Mouse (Mus musculus) yolk sac, embryonic 10.5 days (tissue): Measurements from ENCODE around the gene Aox3.

Source experiments
- DNase-seq: peaks from one replicate; pipeline ENCODE4 v3.0.0-alpha.2; 2017; ENCODE audit warnings: low spot score

The Aox3 gene

DNA sequence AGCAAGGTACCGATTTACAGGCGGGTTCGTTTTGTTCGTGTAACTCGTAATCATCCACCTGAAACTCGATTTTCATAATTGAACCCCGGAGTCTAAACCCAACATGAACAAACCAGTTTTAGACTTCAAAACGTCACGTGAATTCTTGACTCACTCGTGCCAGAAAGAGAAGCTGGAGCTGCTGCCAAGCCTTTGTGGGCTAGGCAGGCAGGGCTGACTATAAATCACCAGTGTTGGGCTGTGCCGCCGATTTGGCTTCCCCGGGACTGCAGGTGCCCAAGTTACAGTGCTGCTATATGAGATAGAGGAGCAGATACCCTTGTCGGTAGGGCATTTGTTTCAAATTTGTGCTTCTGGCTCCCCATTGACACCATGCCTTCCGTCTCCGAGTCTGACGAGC lies 97.3 kb downstream of the Aox3 start, which contains the start of gene Aox4:
TSS of gene Aox4 (plus strand) at position 195 of the 400 bp plus-strand sequence.
- DNase-seq: no peak

DNA sequence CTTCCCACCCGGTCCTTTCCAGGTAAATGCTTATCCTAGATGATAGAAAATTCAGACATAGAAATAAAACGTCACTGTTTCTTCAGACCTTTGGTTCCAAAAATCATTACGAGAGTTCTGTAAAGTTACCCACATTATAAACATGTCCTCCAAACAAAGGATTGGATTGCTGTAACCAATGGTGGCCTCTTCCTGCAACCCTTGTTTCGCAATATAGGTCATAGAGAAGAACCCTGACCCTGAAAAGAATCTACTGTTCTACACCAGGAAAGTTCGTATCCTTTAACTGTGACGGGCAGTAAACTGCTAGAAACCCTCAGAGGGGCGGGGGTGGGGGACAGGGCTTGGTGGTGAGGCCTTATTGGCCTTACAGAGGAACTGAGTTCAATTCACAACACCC lies 99.9 kb downstream of the Aox3 start:
- no peak for DNase-seq

DNA sequence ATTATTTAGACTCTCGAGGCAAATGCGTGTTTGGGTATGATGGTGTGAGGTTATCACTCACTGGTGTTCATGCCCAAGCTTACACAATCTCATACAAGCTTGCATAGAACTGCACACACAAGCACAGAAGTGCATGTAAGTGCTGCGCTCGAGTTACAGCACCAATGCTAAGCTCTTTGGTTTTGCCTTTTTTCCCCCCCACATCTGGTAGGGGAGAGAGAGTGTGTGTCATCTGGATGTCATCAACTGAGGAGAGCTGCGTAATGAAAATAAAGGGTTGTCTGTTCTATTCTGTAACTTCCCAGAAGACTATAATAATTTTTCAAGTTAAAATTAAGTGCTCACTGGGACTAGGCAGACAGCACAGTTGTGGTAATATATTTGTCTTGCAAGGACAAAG lies 100.9 kb downstream of the Aox3 start:
- DNase-seq: no peak

DNA sequence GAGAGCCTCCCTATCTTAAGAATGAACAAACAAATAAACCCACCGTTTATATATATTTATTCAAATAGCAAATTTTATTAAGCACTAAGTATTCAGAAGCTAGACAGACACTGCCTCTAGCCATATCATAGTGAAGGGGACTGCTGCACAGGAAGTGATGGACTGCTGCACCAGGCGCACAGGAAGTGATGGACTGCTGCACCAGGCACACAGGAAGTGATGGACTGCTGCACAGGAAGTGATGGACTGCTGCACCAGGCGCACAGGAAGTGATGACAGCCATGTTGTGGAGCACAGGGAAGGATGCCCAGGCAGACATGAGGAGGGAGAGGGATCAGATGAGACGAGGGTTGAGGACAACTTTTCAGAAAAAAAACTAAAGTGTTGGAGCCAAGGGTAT lies 102.4 kb downstream of the Aox3 start:
- no peak for DNase-seq

DNA sequence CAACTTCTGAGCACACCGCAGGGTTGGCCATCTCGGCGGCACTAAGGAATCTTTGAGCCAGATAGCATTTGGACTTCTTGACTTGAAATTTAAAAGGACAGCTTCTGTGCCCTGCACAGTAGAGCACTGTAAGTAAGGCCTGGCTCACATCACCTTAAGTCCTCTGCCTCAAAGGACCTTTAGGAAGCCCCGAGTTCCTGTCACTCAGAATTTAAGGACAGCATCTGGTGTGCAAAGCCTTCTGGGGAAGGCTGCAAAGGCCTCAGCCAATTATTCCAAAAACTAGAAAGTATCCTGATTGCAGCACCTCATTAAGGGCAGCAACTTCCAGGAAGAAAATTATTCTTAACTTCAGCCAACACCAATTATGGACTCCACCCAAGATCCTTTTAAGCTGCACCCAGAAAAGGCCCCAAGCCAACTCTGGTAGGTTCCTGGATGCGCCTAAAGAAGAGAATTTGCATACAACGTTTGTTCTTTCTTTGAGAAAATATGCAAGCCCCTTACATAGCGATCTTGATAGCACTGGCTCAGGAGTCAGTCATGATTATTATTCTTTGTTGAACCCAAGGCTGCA lies 103.1 kb downstream of the Aox3 start:
- DNase-seq: no peak

DNA sequence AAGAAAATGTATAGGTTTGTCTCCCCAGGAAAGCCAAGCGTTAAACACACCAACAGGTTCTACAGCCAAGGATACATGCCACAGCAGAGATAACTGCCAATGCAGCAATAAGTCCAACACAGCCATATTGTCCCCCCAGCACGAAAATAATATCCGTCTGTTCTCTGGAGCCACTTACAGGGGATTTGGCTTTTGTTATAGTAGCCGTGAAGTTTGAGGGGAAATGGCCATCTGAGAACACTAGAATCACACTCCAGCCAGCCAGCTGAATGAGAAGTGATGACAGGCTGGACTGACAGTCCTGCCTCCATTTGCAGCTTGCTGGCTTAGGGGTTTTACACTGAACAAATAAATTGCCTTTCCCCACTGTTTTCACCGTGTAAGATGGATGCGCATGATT lies 108.1 kb downstream of the Aox3 start:
- no peak for DNase-seq

DNA sequence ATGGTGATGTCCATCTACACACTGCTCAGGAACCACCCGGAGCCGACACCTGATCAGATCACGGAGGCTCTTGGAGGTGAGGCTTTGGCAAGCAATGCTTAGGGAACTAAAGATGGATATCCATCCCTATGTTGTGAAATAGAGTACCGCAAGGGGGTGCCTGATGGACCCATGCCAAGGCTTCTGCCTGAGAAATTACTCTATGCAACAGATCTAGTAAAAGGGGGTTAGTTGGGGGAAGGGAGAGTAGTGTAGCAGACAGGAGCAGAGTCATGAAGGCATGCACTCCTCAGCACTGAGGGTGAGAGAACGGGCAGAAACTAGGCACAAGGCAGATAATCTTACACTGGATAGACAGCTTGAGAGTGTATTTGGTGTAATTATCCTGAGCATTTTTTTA lies 108.9 kb downstream of the Aox3 start:
- DNase-seq: no peak

DNA sequence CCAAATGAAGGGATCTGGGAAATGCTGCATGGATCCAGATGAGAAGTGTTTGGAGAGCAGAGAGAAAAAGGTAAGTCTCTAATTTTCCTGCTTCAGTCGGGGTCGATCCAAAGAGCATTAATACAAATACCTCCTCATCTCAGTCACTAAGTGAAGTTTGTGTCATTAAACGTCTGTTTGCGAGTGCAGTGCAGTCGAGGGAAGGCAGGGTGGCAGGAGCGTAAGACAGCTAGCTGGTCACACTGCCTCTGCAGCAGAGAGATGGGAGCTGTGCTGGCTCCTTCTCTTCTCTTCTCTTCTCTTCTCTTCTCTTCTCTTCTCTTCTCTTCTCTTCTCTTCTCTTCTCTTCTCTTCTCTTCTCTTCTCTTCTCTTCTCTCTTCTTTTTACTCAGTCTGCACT lies 115.2 kb downstream of the Aox3 start:
- no peak for DNase-seq

DNA sequence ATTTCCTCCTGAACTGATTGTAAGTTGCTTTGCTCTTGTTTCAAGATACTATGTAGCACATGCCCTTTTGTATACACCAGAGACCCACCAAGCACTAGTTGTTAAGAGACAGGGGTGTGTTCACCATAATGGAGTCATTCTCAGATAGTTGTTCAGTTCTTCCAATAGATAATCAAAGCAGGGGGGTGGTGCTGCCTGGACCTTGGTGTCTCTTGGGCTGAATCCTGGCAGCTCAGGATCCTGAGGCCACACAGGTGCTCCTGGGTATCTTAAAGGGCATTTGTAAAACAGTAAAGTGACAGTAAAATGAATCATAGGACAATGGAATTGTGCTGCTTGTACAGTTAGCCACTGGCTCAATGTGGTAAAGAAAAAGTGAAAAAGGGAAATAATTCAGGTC lies 116.0 kb downstream of the Aox3 start:
- DNase-seq: no peak

DNA sequence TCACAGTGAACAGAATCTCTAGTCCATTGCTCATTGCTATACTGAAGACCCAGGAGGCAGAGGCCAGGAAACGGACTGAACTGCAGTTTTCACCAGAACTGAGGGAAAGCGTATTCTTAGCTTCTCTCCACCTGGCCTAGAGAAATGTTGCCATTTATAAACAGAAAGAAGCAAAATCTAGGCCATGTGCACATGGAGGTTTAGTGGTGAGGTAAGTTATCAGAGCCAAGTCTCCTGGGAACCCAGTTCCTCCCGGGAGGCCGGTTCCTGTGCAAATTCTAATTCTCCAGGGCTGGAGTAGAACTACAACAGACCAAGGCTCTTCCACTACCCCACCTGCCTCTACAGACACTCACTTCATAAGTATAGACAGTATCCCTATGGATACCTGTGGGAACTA lies 116.8 kb downstream of the Aox3 start:
- no peak for DNase-seq

DNA sequence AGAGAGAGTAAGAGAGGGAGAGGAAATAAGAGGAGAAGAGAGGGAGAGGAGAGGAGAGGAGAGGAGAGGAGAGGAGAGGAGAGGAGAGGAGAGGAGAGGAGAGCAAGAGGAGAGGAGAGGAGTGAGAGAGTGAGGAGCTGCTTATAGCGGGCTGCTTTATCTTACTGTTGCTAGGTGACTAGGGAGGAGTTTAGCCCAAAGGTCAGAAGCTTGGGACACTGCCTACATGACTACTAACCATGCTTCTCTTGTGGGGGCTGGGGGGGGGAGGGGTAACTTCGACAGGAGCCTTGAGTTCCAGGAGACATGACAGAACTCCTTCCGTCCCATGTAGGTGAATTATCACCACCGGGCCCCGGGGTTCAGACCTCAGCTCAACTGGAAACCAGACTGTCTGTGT lies 117.6 kb downstream of the Aox3 start:
- DNase-seq: peak; percentile 32

DNA sequence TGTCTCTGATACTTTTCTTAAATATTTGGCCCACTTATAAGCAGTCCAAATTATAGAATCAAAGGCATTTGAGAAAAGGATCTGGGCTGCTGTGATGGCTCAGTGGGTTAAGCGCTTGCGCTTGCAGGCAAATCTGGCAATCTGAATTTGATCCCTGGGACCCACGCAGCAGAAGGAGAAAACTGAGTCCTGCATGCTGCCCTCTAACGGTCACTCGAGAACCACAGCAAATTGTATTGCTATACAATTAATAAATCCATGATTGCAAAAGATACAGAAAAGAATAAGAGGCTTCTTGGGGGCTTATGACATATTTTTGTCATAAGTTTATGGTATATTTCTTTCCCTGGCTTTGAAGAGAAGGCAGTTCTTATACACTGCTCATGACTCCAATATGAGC lies 122.5 kb downstream of the Aox3 start:
- DNase-seq: no peak

DNA sequence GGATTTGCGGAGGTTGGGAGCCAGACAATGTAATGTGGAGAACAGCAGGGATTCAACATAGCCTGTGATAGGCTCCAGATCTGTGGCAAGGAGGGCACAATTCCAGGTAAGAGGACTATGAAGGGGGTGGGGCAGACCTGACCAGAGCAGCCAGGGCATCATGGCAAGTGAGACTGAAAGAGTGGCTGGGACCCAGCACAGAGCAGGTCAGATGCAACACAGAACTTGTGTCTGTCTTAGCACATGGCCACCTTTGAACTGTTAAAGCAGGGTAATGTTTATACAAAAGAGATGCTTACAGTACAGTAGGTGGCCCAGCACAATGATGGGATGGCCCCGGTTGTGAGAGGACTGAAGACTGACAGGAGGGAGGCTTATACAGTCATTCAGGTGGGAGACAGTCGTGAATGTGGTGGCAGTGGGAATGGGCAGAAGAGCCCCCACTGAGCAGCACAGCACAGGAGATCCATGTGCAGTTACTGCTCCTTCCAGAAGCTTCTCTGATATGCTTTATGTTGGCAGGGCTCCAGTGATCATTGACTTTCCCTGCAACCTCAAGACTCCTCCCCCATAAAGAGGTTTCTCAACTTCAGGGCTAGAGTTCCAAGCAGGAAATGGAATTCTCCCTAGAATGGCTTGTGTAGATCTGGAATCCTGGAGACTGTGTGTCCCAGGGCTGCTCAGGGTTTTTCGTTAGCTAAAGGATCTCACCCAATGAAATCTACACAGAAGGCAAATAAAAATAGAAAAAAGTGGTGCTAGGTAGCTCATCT lies 124.8 kb downstream of the Aox3 start:
- no peak for DNase-seq

DNA sequence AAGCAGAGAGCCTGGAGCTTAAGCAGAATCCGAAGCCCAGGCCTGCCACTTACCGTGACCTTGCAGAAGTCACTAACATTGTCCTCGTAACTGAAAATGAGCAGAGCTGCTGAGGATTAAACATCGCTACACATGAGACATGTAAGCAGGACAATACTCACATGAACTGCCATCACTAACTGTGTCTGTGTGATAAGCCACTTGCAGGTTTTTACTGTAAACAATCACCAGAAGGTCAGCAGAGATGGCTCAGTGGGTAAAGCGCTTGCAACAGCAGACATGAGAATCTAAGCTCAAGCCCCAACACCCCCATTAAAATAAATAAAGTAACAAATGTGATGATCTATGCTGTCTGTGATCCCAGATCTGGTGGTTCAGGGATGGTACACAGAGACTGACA lies 125.5 kb downstream of the Aox3 start:
- DNase-seq: no peak

DNA sequence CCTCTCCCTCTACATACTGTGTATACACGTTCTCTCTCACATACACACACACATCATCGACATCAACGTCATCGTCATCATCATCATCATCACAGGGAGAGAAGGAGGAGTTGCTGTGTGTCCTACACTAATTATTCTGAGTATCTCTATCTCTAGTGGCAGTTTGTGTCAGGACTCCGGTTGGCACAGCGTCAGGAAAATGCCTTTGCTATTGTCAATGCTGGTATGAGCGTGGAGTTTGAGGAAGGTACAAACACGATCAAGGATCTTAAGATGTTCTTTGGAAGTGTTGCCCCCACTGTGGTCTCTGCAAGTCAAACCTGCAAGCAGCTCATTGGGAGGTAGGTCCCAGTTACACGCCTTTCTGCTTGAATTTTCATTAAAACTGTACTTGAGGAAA lies 126.0 kb downstream of the Aox3 start:
- DNase-seq: no peak

DNA sequence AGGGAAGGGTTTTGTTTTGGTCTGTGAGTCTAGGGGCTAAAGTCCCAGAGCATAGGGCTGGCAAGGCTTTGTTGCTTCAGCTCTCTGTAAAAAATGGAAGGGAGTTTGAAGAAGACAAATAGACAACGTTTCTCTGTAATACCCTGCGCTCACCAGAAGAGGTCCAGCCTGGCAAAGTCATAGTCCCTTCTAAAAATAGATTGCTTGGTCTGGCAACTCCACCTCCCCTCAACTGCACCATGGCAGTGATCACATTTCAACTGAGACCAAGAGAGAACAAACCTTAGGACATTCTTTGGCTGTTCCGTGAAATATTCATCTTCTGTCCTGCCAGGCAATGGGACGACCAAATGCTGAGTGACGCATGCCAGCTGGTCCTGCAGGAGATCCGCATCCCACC lies 127.4 kb downstream of the Aox3 start:
- no peak for DNase-seq

DNA sequence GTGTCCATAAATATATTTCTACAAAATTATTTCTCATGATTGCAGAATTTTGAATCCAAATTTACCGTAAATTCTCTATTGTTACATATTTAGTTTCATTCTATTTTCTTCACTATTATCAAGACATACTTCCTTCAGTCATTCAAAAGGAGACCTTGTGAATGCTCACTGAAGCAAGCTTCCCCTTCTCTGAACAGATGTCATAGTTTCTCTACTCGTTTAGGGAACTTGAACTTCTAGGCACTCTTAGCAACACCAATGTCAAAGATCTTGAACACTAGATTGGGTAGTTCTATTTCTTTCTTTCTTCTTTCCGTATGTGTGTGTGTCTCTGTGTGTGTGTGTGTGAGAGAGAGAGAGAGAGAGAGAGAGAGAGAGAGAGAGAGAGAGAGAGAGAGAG lies 131.6 kb downstream of the Aox3 start:
- no peak for DNase-seq

DNA sequence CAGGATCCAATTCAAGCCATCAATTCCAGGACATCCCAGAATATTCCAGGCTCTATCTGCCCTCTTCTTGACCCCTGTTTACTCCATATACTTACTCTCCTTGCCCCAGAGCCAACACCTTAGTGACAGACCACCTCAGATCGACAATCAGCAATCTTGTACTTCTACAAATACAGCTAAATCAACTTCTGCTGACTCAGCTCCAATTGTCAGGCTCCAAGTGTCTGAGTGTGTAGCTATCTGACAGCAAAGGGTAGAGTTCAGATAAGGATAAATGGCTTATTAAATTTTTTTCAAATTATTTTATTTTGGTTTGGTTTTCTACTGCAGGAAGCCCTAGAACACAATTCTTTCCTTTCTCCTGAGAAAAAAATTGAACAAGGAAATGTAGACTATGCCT lies 135.6 kb downstream of the Aox3 start:
- DNase-seq: no peak
